Mouse (Mus musculus) CH12.LX (cell line): Measurements from ENCODE around the gene Nat14.

Experiments used
- CTCF ChIP-seq, 2 experiments: IDR thresholded peaks in 1 of 2; conservative IDR thresholded peaks in 1 of 2; 2 replicates each; pipeline ENCODE4 v1.5.1; 2011 to 2012; ENCODE audit warnings: low read depth in 2 of 2, low read length in 2 of 2, improper control_type of control experiment in 1 of 2, inconsistent platforms in 1 of 2, mild to moderate bottlenecking in 1 of 2, moderate library complexity in 1 of 2
- EP300 ChIP-seq: IDR thresholded peaks from 2 replicates; pipeline ENCODE4 v1.6.1; 2011; ENCODE audit warnings: low read length, improper control_type of control experiment
- MAX ChIP-seq: IDR thresholded peaks from 2 replicates; pipeline ENCODE4 v1.6.1; 2011; ENCODE audit warnings: low read length, improper control_type of control experiment
- RCOR1 ChIP-seq: conservative IDR thresholded peaks from 2 replicates; pipeline ENCODE4 v1.6.1; 2012; ENCODE audit warnings: low read depth, mild to moderate bottlenecking, inconsistent platforms, low read length, improper control_type of control experiment
- UBTF ChIP-seq: IDR thresholded peaks from 2 replicates; pipeline ENCODE4 v1.6.1; 2012; ENCODE audit warnings: low read depth, mild to moderate bottlenecking, inconsistent platforms, low read length, improper control_type of control experiment, moderate library complexity

- TF ChIP-seq CTCF (conservative IDR thresholded peaks at IDR 0.05 in 1 of 2, IDR thresholded peaks at IDR 0.05 in 1 of 2; ENCODE audit: low read depth in 2 of 2, low read length in 2 of 2) (no peak), EP300 (no peak), MAX (no peak), RCOR1 (no peak), UBTF (no peak)
Observed at GRCm38 (mm10) chr7:4877226-4877625, 44.6 kb upstream of the Nat14 start.
